Mouse (Mus musculus): ENCODE data around the gene Fbxw11. TPM values are rescaled to one million over a fixed set of nuclear protein-coding genes. Genes with fewer than 3 reads are reported as not detected.
"Not testable (repeated sequence)": the region's sequence is repeated elsewhere in the genome, so short reads cannot be mapped to it uniquely, and the experiment has no call there.

Fbxw11 gene
- polyA plus RNA-seq, 1 experiment: 44.5 TPM

- Histone ChIP-seq H3K36me3 (ENCODE audit: control insufficient read depth, insufficient read depth) (no peaks in the 10 kb centered on the region), H3ac (ENCODE audit: control insufficient read depth, insufficient read length) (no peak overlapping the region), H3K4me2 (ENCODE audit: low read depth) (no peak overlapping the region), H3K27me3 (ENCODE audit: control insufficient read depth, insufficient read depth, insufficient read length) (no peaks in the 10 kb centered on the region), H3K79me2 (ENCODE audit: control insufficient read depth, insufficient read depth) (peaks cover 92% of the 10 kb centered on the region), H3K4me3 (no peak overlapping the region)
- TF ChIP-seq REST (IDR thresholded peaks at IDR 0.05; ENCODE audit: insufficient read depth, insufficient read length) (no peak), USF1 (IDR thresholded peaks at IDR 0.05; ENCODE audit: low read depth) (no peak), POLR2AphosphoS2 (IDR thresholded peaks at IDR 0.05; ENCODE audit: insufficient read length, low read depth) (no peak), TCF12 (IDR thresholded peaks at IDR 0.05; ENCODE audit: insufficient read depth, poor library complexity, severe bottlenecking) (no peak), MYOG (IDR thresholded peaks at IDR 0.05; ENCODE audit: control insufficient read depth in 1 of 3, insufficient read depth in 1 of 3, insufficient read length in 2 of 3, low read depth in 2 of 3) (no peak)
These were observed 42.2 kb downstream of the Fbxw11 start for GRCm38 (mm10) chr11:32684690-32685254.

DNA sequence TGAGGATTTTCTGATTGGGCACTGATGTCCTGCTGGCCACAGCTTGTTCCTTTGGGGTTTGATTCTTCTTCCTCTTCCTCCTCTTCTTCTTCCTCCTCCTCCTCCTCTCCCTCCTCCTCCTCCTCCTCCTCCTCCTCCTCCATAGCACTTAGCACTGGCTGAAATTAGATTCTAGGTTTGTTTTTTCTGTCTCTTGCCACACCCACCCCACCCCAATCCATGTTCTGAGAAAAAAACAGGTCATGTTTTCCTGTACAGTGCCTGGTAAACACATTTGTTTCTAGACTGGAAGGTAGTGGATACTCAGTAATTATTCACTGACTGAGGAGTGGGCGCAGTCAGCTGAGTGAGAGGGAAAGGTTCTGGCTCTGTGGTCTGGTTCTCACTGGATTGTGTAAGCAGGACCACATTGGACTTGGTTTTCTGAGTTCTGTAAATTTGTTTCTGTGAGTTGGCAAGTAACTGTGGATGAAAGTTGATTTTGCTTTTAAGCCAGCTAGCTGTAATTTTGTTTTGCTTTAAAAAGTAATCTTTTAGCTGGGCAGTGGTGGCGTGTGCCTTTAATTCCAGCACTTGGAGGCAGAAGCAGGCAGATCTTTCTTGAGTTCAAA is 45.8 kb downstream of the Fbxw11 start:
- Histone ChIP-seq H3K79me2 (ENCODE audit: control insufficient read depth, insufficient read depth) (peaks cover 88% of the 10 kb centered on the region), H3ac (ENCODE audit: control insufficient read depth, insufficient read length) (no peak overlapping the region), H3K36me3 (ENCODE audit: control insufficient read depth, insufficient read depth) (no peaks in the 10 kb centered on the region), H3K27me3 (ENCODE audit: control insufficient read depth, insufficient read depth, insufficient read length) (no peaks in the 10 kb centered on the region), H3K4me3 (no peak overlapping the region), H3K4me2 (ENCODE audit: low read depth) (no peak overlapping the region)
- TF ChIP-seq MYOG (IDR thresholded peaks at IDR 0.05; ENCODE audit: control insufficient read depth in 1 of 3, insufficient read depth in 1 of 3, insufficient read length in 2 of 3, low read depth in 2 of 3) (no peak), POLR2A (IDR thresholded peaks at IDR 0.05; ENCODE audit: insufficient read length, low read depth) (no peak), POLR2AphosphoS2 (IDR thresholded peaks at IDR 0.05; ENCODE audit: insufficient read length, low read depth) (no peak), MAX (IDR thresholded peaks at IDR 0.05; ENCODE audit: low read depth) (no peak)

- TF ChIP-seq REST (IDR thresholded peaks at IDR 0.05; ENCODE audit: insufficient read depth, insufficient read length): no peak
- TF ChIP-seq MAX (IDR thresholded peaks at IDR 0.05; ENCODE audit: low read depth): no peak
- no peak for TF ChIP-seq MYOD1 (IDR thresholded peaks at IDR 0.05; ENCODE audit: control insufficient read depth in 1 of 3, insufficient read length in 2 of 3, low read depth in 2 of 3)
- TF ChIP-seq E2F4 (IDR thresholded peaks at IDR 0.05; ENCODE audit: insufficient read depth): no peak
- no peak for TF ChIP-seq MYOG (IDR thresholded peaks at IDR 0.05; ENCODE audit: control insufficient read depth in 1 of 3, insufficient read depth in 1 of 3, insufficient read length in 2 of 3, low read depth in 2 of 3)
- TF ChIP-seq TCF3 (IDR thresholded peaks at IDR 0.05; ENCODE audit: insufficient read length, low read depth): no peak
- no peak for TF ChIP-seq SRF (IDR thresholded peaks at IDR 0.05; ENCODE audit: control insufficient read depth, insufficient read length, low read depth)
- TF ChIP-seq TCF12 (IDR thresholded peaks at IDR 0.05; ENCODE audit: insufficient read depth, poor library complexity, severe bottlenecking): no peak
- TF ChIP-seq POLR2A (IDR thresholded peaks at IDR 0.05; ENCODE audit: insufficient read length, low read depth): no peak
- no peak for TF ChIP-seq CEBPB (IDR thresholded peaks at IDR 0.05; ENCODE audit: insufficient read depth, poor library complexity, severe bottlenecking)
- TF ChIP-seq USF1 (IDR thresholded peaks at IDR 0.05; ENCODE audit: low read depth): no peak
- no peaks in the 10 kb centered on the region for H3K36me3 ChIP-seq (ENCODE audit: control insufficient read depth, insufficient read depth)
These were observed 47.0 kb downstream of the Fbxw11 start for GRCm38 (mm10) chr11:32689510-32689909.

GRCm38 (mm10) chr11:32692834-32693233 is 50.3 kb downstream of the Fbxw11 start:
- Histone ChIP-seq H3K4me3 (no peak overlapping the region), H3K79me2 (ENCODE audit: control insufficient read depth, insufficient read depth) (peaks cover 88% of the 10 kb centered on the region), H3K36me3 (ENCODE audit: control insufficient read depth, insufficient read depth) (no peaks in the 10 kb centered on the region), H3K27me3 (ENCODE audit: control insufficient read depth, insufficient read depth, insufficient read length) (no peaks in the 10 kb centered on the region), H3ac (ENCODE audit: control insufficient read depth, insufficient read length) (no peak overlapping the region), H3K4me2 (ENCODE audit: low read depth) (no peak overlapping the region)
- TF ChIP-seq MAX (IDR thresholded peaks at IDR 0.05; ENCODE audit: low read depth) (no peak), MYOG (IDR thresholded peaks at IDR 0.05; ENCODE audit: control insufficient read depth in 1 of 3, insufficient read depth in 1 of 3, insufficient read length in 2 of 3, low read depth in 2 of 3) (no peak), TCF3 (IDR thresholded peaks at IDR 0.05; ENCODE audit: insufficient read length, low read depth) (no peak), E2F4 (IDR thresholded peaks at IDR 0.05; ENCODE audit: insufficient read depth) (no peak), SRF (IDR thresholded peaks at IDR 0.05; ENCODE audit: control insufficient read depth, insufficient read length, low read depth) (no peak), REST (IDR thresholded peaks at IDR 0.05; ENCODE audit: insufficient read depth, insufficient read length) (no peak), MYOD1 (IDR thresholded peaks at IDR 0.05; ENCODE audit: control insufficient read depth in 1 of 3, insufficient read length in 2 of 3, low read depth in 2 of 3) (no peak), CEBPB (IDR thresholded peaks at IDR 0.05; ENCODE audit: insufficient read depth, poor library complexity, severe bottlenecking) (no peak), POLR2AphosphoS2 (IDR thresholded peaks at IDR 0.05; ENCODE audit: insufficient read length, low read depth) (no peak), POLR2A (IDR thresholded peaks at IDR 0.05; ENCODE audit: insufficient read length, low read depth) (no peak)

More at GRCm38 (mm10) chr11:32689510-32689909, 47.0 kb downstream of the Fbxw11 start:
- Histone ChIP-seq H3ac (ENCODE audit: control insufficient read depth, insufficient read length) (no peak overlapping the region), H3K4me2 (ENCODE audit: low read depth) (no peak overlapping the region), H3K27me3 (ENCODE audit: control insufficient read depth, insufficient read depth, insufficient read length) (no peaks in the 10 kb centered on the region), H3K79me2 (ENCODE audit: control insufficient read depth, insufficient read depth) (peaks cover 85% of the 10 kb centered on the region), H3K4me3 (no peak overlapping the region)

GRCm38 (mm10) chr11:32693431-32694141 is 51.1 kb downstream of the Fbxw11 start:
- Histone ChIP-seq H3K79me2 (ENCODE audit: control insufficient read depth, insufficient read depth) (peaks cover 88% of the 10 kb centered on the region), H3K27me3 (ENCODE audit: control insufficient read depth, insufficient read depth, insufficient read length) (no peaks in the 10 kb centered on the region), H3K4me2 (ENCODE audit: low read depth) (peak overlapping the region; percentile 24), H3K4me3 (no peak overlapping the region), H3ac (ENCODE audit: control insufficient read depth, insufficient read length) (no peak overlapping the region), H3K36me3 (ENCODE audit: control insufficient read depth, insufficient read depth) (no peaks in the 10 kb centered on the region)
- TF ChIP-seq SRF (IDR thresholded peaks at IDR 0.05; ENCODE audit: control insufficient read depth, insufficient read length, low read depth) (no peak), E2F4 (IDR thresholded peaks at IDR 0.05; ENCODE audit: insufficient read depth) (no peak), MYOG (IDR thresholded peaks at IDR 0.05; ENCODE audit: control insufficient read depth in 1 of 3, insufficient read depth in 1 of 3, insufficient read length in 2 of 3, low read depth in 2 of 3) (no peak), USF1 (IDR thresholded peaks at IDR 0.05; ENCODE audit: low read depth) (no peak), TCF12 (IDR thresholded peaks at IDR 0.05; ENCODE audit: insufficient read depth, poor library complexity, severe bottlenecking) (no peak), MAX (IDR thresholded peaks at IDR 0.05; ENCODE audit: low read depth) (no peak), MYOD1 (IDR thresholded peaks at IDR 0.05; ENCODE audit: control insufficient read depth in 1 of 3, insufficient read length in 2 of 3, low read depth in 2 of 3) (no peak), CEBPB (IDR thresholded peaks at IDR 0.05; ENCODE audit: insufficient read depth, poor library complexity, severe bottlenecking) (no peak), POLR2A (IDR thresholded peaks at IDR 0.05; ENCODE audit: insufficient read length, low read depth) (no peak), POLR2AphosphoS2 (IDR thresholded peaks at IDR 0.05; ENCODE audit: insufficient read length, low read depth) (no peak), REST (IDR thresholded peaks at IDR 0.05; ENCODE audit: insufficient read depth, insufficient read length) (no peak), TCF3 (IDR thresholded peaks at IDR 0.05; ENCODE audit: insufficient read length, low read depth) (no peak)

- H3K4me2 ChIP-seq (ENCODE audit: low read depth): peak overlapping the region; percentile 24
- H3K4me3 ChIP-seq: not testable (repeated sequence)
These were observed 51.9 kb downstream of the Fbxw11 start for GRCm38 (mm10) chr11:32694322-32695003.

More at GRCm38 (mm10) chr11:32694322-32695003, 51.9 kb downstream of the Fbxw11 start:
- not testable (repeated sequence) for H3K27me3 ChIP-seq (ENCODE audit: control insufficient read depth, insufficient read depth, insufficient read length); H3ac ChIP-seq (ENCODE audit: control insufficient read depth, insufficient read length); H3K36me3 ChIP-seq (ENCODE audit: control insufficient read depth, insufficient read depth)
- peaks cover 88% of the 10 kb centered on the region for H3K79me2 ChIP-seq (ENCODE audit: control insufficient read depth, insufficient read depth)
